Mouse (Mus musculus): ENCODE data around the gene Gon7.
A peak's percentile ranks its signal among the peaks of the same experiment; 100 is the strongest.

Gon7 gene

DNA sequence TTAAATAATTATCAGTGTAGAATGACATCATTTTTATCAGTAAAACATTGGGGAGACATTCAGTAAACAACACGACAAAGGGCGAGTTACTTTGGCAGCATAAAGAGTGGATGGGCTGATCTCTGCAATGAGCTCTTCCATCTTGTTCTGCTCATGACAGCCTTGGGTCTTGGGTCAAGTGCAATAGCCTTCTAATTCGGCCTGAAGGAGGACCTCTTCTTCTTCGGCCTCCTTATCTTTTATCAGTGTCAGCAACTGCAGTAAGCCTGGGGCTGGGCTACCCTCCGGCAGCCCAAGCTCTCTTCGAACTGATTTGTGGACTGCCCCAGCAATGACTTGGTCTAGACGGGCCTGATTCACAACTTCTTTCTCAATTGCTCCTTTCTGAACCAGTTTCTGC is 15.5 kb downstream of the Gon7 start:
- DNase-seq: no peak

DNA sequence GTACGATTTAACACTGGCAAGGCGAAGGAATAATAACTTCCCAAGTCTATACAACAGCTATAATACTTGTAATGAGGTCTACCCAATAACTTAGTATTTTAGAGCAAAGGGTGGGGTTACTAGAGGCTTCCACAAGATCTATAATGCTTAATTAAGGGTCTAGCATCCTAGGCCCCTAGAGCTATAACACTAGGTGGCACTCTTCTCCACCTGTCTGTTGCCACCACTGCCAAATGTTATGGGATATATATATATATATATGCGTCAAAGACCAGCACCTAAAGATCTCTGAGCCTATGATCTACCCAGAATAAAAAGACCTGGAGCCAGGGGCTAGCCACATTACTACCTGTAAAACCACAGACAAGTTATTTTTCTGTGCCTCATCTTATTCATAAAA is 17.3 kb downstream of the Gon7 start:
- peak; percentile 40 to 54 for DNase-seq

DNA sequence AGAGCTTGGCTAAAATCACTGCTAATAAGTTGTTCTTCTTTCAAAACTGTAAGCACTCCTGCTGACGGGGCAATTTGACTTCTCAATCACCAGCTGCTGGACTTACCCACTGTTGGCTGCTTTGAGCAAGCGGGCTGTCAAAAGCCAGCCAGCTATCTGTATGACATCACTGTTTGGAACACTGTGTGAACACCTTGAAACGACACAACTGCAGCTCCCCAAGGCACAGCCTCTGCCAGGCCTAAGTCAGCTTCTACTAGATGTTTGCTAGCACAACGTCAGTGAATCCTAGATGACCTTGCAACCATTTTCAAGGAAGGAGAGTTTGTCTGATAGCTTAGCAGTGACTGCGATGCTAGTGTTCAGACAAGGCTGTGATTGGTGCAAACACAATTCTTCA is 18.5 kb downstream of the Gon7 start:
- DNase-seq: no peak

DNA sequence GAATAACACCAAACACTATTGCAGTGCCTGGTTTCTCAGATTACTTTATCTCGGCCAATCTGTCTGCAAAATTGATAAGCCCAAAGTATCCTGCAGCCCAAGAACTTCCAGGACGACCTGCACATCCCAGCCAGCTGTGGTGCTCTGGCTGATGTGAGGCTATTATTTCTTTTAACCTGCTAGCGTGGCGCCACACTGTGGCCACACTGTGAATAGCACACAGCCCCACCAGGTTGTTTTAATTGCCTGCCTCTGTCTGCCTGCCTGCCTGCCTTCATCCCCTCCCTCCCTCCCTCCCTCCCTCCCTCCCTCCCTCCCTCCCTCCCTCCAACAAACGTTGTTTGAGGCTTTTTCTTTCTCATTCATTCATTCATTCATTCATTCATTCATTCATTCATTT is 24.2 kb downstream of the Gon7 start:
- peak; percentile 76 to 78 for DNase-seq

DNA sequence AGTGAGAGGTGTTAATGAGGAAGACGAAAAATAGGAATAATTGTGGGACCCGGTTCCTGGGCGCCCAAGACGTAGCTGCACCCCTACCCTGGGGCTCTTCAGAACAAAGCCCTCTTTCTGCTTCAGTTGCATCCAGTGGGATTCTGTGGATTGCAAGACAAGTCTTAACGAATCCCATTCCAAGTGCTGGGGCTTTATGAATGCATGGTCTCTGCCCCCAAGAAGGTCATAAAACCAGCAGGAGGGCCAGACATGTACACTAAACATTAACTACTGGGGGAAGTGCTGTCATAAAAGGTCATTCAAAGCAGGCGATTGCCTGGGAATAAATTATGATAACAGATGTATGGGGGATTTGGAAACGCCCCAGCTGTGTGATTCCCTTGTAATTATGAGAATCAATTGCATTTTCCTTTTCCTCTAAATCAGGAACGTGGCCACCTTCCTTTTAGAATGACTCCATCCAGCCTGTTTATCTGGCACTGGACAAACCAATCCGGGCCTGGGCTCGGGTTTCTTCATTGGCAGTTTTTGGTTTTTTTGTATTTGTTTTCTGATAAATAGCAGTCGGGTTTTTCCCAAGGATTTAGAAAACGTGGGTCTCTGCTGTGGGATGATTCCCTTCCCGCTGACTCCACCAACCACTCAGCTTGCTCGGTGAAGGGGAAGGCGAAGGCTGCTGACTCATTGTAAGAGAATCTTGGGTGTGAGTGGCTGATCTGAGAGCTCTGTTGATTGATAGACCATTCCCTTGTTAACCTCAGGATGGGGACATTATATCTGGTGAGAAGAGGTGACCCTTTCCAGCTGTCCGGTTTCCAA is 26.6 kb downstream of the Gon7 start:
- no peak for DNase-seq

DNA sequence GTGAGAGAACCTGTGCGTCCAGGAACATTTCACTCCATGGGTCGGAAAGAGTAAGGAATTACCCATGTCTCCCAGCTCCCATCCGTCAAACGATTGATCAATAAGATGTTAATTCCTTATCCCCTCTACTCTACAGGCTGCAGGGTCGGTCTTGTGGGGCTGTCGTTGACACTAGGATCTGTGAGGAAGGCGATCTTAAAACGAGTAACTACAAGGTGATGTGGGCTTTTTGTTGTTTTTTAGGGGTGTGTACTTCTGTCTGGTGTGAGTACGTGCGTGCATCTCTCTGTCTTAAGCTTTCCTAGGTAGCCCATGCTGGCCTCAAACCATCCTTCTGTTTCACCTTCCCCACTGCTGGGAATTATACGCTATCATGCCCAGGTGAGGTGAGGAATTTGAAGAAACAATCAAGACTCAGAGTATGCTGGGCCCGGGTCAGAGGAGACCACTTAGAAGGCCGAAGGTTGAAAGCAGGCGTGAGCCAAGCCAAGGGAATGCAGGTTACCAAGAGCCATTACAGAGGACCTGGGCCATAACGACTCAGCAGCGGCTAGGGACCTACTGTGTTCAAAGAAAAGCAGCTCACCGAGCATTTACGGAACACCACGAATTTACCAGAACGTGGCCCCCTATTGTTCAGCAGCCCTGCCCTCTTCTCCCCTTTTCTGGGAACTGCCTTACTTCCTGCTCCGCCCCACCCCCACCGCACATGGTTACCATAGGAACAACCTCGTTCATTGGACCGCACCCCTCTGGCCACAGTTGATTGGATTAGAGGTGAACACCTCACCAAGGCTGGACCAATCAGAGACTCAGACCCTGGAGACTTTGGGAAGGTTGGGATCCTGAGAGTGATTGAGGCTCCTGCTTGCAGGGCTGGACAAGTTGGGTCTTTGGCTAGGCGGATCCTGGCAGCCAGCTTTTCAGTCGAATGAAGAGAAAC is 27.5 kb downstream of the Gon7 start:
- peak; percentile 34 to 38 for DNase-seq

DNA sequence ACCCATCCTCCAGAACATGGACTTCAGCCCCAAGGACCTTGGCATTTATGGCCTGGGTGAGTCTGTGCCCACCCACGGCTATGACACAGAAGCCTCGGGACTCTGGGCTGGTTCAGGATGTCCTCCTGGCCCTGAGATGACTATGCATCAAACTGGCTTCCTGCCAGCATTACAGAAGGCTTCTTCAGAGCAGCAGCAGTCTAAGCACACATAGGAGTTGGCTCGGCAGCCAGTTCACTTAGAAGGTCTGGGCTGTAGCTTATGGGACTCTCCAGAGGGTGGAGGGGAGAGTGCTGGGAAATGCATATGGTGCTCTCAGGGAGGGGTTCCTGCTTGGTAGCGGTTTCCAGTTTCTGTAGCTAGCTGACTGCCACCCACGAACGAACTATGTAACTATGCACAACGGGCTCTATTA is 31.8 kb downstream of the Gon7 start:
- no peak for DNase-seq

DNA sequence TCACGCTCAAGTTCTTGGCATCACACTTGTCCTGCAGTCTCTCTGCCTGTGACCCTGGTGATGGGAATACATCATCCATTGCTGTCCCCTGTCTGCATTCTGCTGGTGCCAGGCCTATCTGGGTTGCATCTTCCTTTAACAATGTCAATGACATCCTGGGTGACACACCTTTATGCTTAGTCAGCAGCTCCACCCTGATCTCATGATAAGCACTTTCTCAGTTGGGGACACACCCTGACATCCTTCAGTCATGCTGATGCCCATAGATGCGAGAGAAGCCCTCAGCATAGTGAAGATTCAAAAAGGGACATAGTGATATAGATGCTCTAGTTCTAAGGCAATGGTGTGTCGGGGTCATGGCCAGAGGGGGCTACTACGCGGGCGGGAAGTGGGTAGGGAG is 32.5 kb downstream of the Gon7 start:
- no peak for DNase-seq

DNA sequence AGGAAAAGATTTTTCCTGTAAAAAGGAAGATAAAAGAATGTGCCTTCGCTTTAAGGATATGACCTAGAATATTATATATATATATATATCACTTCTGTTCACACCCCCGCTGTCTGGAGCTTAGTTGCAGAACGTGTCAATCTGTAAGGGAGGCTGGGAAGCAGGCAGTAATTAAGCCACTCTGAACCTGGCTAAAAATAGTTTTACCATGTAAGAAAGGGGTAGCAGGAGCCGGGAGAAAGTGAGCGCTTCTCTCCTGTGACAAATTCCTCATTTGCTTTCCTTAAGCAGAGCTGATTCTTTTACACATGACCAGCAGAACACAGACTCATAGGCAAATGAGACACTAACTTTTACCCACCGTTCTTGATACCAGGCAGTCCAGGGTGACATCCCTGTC is 33.7 kb downstream of the Gon7 start:
- no peak for DNase-seq

DNA sequence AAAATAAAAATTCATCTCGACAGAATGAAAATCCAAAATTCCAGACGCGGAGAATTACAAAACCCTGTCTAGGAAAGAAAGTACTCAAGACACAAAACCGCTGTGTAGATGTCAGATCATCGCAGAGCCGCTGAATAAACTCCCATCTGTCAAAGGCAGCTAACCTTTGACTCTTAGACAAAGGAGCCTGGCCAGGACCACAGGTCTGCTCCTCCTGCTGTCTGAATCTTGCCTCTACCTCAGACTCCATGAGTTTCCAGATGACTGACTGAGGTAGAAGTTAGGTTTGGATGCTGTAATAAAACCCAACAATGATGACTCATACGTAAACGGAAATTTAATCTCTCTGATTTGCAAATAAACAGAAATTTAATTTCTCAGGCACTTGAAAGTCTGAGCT is 34.6 kb downstream of the Gon7 start:
- no peak for DNase-seq

DNA sequence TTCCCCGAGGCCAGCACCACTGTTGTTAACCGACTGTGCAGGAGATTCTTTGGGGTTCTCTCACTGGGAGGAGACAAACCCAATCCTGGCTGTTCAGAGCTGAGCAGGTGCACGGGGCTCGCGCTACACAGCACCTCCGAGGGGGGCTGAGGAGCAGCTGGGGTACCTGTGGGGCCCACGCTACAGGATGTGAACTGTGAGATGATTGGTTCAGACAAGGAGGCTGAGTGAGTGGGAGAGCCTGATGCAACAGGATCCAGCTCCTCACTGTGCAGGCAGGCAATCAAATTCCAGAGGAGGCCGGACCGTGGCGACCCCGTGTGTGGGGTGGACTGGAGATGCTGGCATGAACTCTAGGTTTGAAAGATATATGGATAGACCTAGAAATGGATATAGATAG is 35.2 kb downstream of the Gon7 start:
- DNase-seq: no peak

DNA sequence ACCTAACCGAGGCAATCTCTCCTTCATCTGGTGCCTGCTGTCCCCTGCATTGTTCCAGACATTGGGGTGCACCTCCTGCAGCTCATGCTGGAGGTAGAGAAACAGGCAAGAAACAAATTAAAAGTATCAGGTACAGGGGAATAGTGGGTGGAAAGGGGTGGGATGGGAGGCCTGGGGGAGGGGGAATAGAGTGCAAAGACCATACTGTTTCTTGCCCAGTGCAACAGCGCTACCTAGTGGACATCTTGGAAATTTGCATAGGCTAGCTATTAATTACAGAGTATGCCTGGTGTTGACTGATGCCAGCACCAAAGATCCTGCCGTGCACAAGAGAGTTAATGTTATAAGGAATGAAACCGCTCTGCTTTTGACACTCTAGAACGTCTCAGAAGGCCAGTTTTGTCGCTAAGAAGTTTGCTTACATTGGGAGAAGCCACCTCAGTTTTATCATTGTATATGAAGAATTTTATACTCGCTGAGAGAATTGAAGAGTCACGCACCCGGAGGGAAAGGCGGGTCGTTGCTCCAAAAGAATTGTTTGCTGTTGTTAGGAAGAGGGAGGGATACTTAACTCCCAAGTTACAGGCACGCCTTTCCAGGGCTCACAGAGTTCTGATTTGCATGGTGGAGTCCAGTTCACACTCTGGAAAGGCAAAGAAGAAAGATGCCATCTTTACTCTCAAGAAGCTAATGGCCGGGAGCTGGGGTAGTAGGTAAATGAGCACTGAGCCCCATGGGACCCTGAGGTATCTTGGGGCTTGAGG is 37.9 kb downstream of the Gon7 start:
- peak; percentile 68 to 70 for DNase-seq

DNA sequence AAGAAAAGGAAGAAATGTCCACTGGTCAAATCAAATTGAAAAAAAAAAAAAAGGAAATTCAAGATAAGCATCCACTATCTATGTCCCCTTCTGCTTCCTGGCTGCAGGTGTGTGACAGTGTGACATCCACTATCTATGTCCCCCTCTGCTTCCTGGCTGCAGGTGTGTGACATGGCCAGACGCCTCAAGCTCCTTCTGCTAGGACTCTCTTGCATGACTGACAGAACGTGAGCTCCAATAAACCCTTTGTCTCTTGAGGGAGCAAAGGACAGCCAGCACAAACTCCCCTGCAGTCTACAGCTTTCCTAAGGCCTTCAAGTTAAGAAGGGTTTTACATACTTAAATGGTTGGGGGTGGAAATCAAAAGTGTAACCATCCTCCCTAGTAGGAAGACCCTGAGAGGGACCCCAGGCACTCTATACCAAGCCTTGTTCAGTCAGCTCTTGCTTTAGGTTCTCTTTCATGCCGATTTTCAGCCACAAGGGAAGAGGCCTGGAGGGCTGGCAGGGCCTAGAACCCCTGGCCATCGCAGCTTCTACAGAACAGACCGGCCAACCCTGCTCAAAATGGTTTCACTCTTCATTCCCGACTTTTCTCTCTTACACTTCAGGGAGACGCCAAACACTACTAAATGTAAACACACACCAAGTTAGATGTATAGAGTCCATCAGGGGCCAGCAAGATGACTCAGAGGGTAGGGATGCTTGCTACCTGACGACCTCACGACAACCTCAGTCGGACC is 42.8 kb downstream of the Gon7 start:
- no peak for DNase-seq

DNA sequence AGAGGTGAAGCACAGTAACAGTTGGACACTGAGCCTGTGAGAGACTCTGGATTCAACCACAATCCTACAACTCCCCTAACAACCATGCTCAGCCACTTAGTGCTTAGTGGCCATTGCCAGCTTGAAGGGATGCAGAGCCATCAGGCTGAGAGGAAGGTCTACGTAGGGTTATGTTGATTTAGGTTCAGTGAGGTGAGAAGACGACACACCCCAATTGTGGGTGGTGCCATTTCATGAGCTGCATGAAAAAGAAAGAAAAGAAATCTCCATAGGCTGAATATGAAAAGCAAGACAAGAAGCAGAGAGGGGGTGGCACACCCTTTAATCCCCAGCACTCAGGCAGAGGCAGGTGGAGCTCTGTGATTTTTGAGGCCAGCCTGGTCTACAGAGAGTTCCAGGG is 43.5 kb downstream of the Gon7 start:
- peak; percentile 33 to 46 for DNase-seq

DNA sequence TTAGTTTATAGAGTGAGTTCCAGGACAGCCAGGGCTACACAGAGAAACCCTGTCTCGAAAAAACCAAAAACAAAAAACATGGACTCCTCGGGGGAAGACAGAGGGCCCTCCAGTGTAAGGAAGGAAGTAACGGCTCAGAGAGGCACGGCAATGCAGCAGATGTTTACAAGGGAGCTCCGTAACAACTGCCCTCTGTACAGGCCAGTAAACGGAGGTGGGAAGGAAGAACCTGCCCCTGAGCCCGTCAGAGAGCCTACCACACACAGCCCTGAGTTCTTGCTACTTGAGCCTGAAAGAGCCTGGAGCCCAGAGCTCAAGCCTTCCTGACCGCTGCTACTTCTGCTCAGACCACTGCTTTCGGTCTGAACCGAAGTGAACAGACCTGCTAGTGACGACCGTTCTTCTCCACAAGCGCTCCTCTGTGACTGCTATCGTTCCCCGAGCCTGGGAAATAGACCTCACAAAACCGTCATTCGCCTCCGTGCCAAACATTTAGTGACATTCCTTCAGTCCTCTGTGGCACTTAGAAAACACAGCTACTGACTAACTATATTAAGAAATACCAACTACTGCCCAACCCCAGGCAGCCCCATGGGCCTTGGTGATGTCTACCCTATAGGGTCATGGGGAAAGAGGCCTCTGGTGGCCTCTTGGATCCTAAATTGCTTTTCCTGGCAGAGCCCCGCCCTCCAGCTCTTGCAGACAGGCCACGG is 44.3 kb downstream of the Gon7 start:
- DNase-seq: no peak

DNA sequence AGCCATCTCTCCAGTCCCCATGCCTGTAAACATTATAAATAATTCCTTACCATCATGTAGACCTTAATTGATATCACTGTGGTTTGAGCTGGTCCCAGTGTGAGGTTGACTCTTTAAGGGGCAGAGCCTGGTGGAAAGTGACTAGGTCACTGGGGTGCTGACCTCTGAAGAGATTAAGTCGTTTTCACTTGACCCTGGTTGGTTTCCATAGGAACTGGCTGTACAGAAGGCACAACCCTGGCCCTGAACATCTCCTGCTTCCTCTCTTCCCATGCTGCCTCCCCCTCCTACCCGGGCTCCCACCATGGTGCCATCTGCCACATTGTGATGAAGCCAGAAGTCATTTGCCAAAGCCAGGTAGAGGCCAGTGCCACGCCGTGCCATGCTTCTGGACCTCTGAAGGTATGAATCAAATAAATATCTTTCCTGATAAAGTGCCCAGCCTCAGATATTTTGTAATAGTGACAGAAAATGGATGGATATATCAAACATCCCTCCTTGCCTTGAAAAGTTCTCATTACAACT is 46.7 kb downstream of the Gon7 start:
- DNase-seq: no peak

DNA sequence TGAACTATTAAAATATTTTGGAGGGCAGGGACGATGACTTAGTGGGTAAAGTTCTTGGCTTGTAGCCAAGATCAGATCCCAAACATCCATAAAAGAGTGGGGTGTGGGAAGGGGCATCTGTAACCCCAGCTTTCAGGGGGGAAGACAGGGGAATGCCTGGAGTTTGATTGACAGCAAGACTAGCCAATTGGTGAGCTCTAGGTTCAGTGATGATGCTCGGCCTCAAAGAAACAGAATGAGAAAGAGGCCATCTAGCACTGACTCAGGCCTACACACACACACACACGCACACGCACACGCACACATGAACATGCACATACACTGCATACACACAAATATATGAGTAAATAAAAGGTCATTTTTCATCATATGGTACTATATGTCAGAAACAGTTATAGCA is 47.7 kb downstream of the Gon7 start:
- no peak for DNase-seq

DNA sequence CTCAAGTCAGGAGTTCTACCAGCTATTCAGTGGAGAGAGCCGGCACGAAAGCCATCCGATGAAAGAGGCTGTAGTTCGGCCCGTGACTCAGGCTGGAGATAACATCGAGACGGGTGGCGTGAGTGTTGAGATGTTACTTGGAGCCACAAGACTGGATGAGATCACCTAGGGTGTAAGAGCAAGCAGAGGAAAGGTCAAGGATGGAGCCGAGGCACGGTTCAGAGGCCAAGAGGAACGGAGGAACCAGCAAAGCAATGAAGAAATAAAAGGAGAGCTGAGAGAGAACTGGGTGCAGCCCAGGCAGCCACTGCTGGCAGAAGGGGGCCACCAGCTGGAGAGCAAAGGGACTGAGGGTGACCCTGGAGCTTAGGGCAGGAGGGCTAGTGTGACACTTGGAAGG is 49.4 kb downstream of the Gon7 start:
- DNase-seq: no peak

DNA sequence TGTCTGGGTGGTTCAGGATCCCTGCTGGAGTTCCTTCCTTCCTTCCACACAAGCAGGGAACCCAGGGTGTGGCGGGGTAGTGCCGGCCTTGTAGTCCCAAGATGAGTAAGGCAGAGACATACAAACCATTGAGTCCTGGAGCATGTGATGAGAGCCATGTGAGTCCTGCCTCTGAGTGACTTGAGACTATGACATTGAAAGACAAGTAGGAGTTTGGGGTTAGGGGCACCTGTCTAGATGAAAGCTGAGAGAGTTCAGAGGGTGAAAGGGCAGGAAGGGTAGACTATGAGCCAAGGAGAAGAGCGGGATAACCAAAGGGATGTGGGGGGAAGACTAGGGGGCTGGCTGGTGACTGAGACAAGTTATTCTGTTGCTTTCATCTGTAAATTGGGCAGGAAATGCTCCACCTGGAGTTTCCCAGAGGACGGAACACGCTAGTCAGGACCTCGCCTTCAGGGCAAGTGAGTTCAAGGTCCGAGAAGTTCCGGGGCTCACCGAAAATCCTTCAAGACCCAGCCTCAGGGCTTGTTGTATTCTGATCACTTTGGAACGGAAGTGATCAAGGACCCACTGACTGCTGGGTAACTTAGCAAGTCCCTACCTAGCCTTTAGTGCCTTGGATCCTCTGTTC is 50.7 kb downstream of the Gon7 start:
- DNase-seq: no peak

DNA sequence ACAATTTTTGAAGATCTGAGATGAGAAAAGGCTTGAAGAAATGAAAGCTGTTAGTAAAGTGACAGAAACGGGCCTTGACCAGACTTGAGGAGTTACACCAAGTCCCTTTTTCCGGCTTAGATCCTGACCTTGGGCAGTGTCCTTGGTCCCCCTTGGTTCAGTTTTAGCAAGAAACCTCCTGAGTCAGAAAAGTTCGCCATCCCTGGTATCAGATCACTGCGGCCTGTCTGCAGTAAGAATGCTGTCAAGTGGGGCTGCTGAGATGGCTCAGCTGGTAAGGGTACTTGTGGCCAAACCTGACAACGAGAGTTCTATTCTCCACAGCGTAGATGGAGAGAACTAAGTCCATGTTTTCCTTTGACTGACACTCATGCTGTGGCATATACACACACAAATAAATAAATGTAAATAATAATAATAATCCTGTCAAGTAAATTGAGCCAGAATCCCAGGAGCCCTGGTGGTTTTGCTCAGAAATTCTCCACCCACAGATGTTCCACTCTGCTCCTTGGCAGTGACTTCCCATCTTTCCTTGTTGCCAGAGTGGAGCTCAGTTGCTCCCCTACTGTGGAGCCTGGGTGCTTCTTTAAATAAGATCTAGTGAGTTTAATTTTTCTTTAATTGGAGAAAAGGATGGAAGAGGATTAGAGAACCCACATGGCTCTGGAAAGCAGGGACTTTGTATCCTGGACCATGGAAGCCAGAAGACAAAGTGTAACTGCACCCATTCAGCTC is 51.5 kb downstream of the Gon7 start:
- DNase-seq: no peak

Data from B cell, adult 2 months (primary cell).